Mouse (Mus musculus): Measurements from ENCODE around the gene Atp6v1g3.

GRCm38 (mm10) chr1:138245103-138245502 lies 28.4 kb upstream of the Atp6v1g3 start:
- no peak for TF ChIP-seq FLI1 (IDR thresholded peaks at IDR 0.05; ENCODE audit: low read length)
- TF ChIP-seq GATA1 (IDR thresholded peaks at IDR 0.05; ENCODE audit: borderline replicate concordance, low read length): no peak
